Mouse (Mus musculus): ENCODE measurements around the gene Map3k12. TPM values are rescaled to one million over a fixed set of nuclear protein-coding genes. Genes with fewer than 3 reads are reported as not detected.

Map3k12 gene
- 2.4 and 3.8 TPM in 2 replicates for total RNA-seq (2017)

DNA sequence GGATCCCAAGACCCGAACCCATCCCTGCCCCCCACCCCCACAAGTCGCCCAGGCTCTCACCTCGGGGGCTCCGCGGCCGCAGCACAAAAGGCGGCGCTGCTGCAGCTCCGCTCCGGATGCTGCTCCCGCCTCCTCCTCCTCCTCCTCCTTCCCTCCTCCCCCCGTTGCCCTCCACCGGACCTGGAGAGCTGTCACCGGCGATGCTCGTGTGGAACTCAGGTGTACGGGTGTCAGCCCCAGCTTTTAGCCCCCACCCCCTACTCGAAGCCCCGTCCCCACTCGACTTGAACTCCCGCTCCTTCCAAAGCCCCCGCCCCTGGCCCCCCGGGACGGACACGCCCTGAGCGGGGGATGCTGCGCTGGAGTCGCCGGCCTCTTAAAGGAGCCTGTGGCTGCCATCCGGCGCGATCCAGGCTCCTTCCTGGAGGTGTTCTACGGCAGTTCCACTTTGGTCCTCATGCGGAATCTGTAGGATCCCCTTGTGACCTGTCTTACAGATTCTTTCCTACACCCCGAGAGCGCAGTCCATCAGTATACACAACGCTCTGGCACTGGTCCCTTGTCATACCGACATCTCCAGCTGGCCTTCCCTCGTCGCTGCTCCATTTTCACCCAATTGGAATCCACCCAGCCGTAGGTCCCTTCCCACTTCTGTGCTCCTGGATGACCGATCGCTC is at the start of gene Map3k12:
Gene Map3k12, minus strand, starts transcription at position 337 of the 677 bp plus-strand sequence.
- no peak for ATAC-seq (replicated peaks in 1 of 2; ENCODE audit: insufficient read depth in 1 of 2, low FRiP score in 2 of 2, low TSS enrichment in 1 of 2, low read depth in 1 of 2, poor library complexity in 2 of 2, severe bottlenecking in 2 of 2)

- no peak for ATAC-seq (replicated peaks in 1 of 2; ENCODE audit: insufficient read depth in 1 of 2, low FRiP score in 2 of 2, low TSS enrichment in 1 of 2, low read depth in 1 of 2, poor library complexity in 2 of 2, severe bottlenecking in 2 of 2)
Observed at GRCm38 (mm10) chr15:102563681-102564080, 46.8 kb upstream of the Map3k12 start.

GRCm38 (mm10) chr15:102563061-102563460 is 46.2 kb upstream of the Map3k12 start:
- no peak for ATAC-seq (replicated peaks in 1 of 2; ENCODE audit: insufficient read depth in 1 of 2, low FRiP score in 2 of 2, low TSS enrichment in 1 of 2, low read depth in 1 of 2, poor library complexity in 2 of 2, severe bottlenecking in 2 of 2)

- no peak for ATAC-seq (replicated peaks in 1 of 2; ENCODE audit: insufficient read depth in 1 of 2, low FRiP score in 2 of 2, low TSS enrichment in 1 of 2, low read depth in 1 of 2, poor library complexity in 2 of 2, severe bottlenecking in 2 of 2)
Observed at GRCm38 (mm10) chr15:102562491-102562890, 45.6 kb upstream of the Map3k12 start.

DNA sequence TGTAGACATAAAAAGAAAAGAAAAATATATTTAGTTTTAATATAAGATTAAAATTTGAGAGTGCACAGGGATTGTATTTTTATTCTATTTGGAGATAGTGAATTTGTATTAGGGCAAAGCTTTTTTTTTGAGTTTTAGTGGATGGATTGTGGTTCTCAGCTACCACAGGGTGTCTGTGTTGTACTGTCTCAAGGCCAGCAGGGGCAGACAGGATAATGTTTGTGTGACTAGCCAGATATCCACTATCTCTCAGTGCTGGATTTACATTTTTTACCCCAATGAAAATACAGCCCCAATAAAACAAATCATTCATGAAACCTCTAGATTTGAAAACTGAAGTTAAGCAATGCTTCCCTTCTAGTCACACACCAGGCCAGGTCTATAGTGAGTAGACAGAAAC is 40.7 kb upstream of the Map3k12 start:
- no peak for ATAC-seq (replicated peaks in 1 of 2; ENCODE audit: insufficient read depth in 1 of 2, low FRiP score in 2 of 2, low TSS enrichment in 1 of 2, low read depth in 1 of 2, poor library complexity in 2 of 2, severe bottlenecking in 2 of 2)

DNA sequence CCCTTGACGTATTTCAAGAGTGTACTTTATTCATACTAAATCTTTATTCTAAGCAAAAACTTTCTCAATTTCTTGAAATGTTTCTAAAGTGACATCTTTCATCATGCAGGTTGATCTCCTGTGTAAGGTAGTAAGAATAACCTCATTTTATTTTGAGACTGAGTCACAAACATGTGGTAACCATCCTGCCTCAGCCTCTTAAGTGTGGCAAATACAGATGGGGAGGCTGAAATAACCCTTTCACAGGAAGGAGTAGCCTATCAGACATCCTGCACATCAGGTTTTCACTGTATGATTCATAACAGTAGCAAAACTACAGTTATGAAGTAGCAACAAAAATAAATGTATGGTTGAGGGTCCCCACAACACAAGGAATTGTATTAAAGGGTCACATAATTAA is 38.7 kb upstream of the Map3k12 start:
- ATAC-seq (replicated peaks in 1 of 2; ENCODE audit: insufficient read depth in 1 of 2, low FRiP score in 2 of 2, low TSS enrichment in 1 of 2, low read depth in 1 of 2, poor library complexity in 2 of 2, severe bottlenecking in 2 of 2), result no peak

GRCm38 (mm10) chr15:102552599-102552998 is 35.7 kb upstream of the Map3k12 start:
- no peak for ATAC-seq (replicated peaks in 1 of 2; ENCODE audit: insufficient read depth in 1 of 2, low FRiP score in 2 of 2, low TSS enrichment in 1 of 2, low read depth in 1 of 2, poor library complexity in 2 of 2, severe bottlenecking in 2 of 2)

- no peak for ATAC-seq (replicated peaks in 1 of 2; ENCODE audit: insufficient read depth in 1 of 2, low FRiP score in 2 of 2, low TSS enrichment in 1 of 2, low read depth in 1 of 2, poor library complexity in 2 of 2, severe bottlenecking in 2 of 2)
Observed at GRCm38 (mm10) chr15:102547478-102547877, 30.6 kb upstream of the Map3k12 start.

- no peak for ATAC-seq (replicated peaks in 1 of 2; ENCODE audit: insufficient read depth in 1 of 2, low FRiP score in 2 of 2, low TSS enrichment in 1 of 2, low read depth in 1 of 2, poor library complexity in 2 of 2, severe bottlenecking in 2 of 2)
Observed at GRCm38 (mm10) chr15:102546677-102547427, 30.0 kb upstream of the Map3k12 start.

DNA sequence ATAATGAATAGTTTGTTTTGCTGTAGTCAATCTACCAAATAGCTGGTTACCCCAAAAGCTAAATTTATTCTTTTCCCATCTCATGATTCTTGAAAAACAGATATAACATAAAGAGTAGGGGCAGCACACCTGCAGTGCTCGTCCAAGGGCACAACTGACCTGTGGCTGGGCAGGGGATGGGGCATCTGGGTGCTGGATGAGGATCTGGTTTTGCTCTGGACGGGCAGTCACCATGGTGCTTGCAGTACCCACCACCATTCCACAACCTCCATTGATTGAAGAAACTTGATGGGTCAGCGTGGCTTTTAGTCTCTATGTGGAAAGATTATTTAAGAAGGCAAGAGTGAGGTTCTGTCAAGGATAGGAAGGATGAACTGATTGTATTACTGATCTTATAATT is 29.4 kb upstream of the Map3k12 start:
- no peak for ATAC-seq (replicated peaks in 1 of 2; ENCODE audit: insufficient read depth in 1 of 2, low FRiP score in 2 of 2, low TSS enrichment in 1 of 2, low read depth in 1 of 2, poor library complexity in 2 of 2, severe bottlenecking in 2 of 2)

DNA sequence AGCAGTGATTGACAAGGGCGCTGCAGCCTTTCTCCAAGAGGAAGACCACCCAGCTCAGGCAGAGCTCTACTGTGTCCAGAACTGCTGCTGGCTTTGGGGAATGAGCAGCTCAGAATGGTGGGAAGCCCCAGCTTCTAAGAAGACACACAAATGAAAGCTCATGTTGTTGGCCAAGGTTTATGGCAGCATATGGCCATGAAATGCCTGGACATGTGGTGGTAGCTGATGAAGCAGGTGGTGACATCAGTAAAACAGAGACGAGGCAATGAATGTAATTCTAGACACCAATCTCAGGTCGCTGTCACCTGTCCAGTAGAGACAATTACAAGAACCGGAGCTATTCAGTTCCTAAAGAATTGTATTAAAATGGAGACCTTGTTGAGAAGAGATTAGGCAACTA is 27.9 kb upstream of the Map3k12 start:
- ATAC-seq (replicated peaks in 1 of 2; ENCODE audit: insufficient read depth in 1 of 2, low FRiP score in 2 of 2, low TSS enrichment in 1 of 2, low read depth in 1 of 2, poor library complexity in 2 of 2, severe bottlenecking in 2 of 2), result no peak

DNA sequence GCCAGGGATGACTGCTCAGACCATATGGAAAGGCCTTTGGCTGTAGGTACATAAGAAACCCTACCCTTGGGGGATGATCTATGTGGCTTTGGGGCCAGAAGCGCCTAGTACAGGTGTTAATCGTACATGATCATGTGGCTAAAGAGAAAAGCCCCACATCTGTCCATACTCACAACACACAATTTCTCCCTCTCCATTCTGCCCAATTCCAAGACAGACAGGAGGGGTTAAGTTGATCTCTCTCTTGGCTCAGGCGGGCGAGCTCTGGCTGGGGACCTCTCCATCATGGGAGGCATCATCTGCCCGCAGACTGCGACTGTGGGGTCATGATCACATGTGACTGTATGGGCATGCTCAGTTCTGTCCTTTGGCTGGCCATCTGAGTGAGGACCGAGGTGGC is 17.1 kb upstream of the Map3k12 start:
- no peak for ATAC-seq (replicated peaks in 1 of 2; ENCODE audit: insufficient read depth in 1 of 2, low FRiP score in 2 of 2, low TSS enrichment in 1 of 2, low read depth in 1 of 2, poor library complexity in 2 of 2, severe bottlenecking in 2 of 2)

GRCm38 (mm10) chr15:102532106-102532900 is 15.4 kb upstream of the Map3k12 start:
- ATAC-seq (replicated peaks in 1 of 2; ENCODE audit: insufficient read depth in 1 of 2, low FRiP score in 2 of 2, low TSS enrichment in 1 of 2, low read depth in 1 of 2, poor library complexity in 2 of 2, severe bottlenecking in 2 of 2), result no peak

- ATAC-seq (replicated peaks in 1 of 2; ENCODE audit: insufficient read depth in 1 of 2, low FRiP score in 2 of 2, low TSS enrichment in 1 of 2, low read depth in 1 of 2, poor library complexity in 2 of 2, severe bottlenecking in 2 of 2), result no peak
Observed at GRCm38 (mm10) chr15:102531586-102531985, 14.7 kb upstream of the Map3k12 start.

GRCm38 (mm10) chr15:102530566-102530965 is 13.7 kb upstream of the Map3k12 start:
- 0 out of 4 replicates have a peak, but pooled peaks of 1 of the 2 experiments have one; percentile 27 for ATAC-seq (replicated peaks in 1 of 2; ENCODE audit: insufficient read depth in 1 of 2, low FRiP score in 2 of 2, low TSS enrichment in 1 of 2, low read depth in 1 of 2, poor library complexity in 2 of 2, severe bottlenecking in 2 of 2)

DNA sequence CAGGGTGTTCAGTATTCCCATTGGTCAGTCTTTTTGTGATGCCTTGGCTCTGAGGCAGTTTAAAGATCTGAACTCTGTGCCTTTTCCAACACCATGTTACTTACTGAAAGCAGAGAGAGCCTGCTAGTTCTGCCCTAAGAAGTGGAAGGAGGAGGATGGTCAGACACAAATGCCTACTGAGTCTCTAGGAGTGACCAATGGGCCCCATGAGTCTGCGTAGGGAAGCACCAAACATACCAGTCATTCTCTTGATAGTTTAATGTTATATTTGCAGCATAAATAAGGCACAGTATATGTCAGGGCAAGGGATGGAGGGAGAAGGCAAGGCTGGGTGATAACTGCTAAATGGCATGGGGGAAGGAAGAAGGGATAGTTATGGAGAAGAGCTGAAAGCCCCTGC is 11.5 kb upstream of the Map3k12 start:
- ATAC-seq (replicated peaks in 1 of 2; ENCODE audit: insufficient read depth in 1 of 2, low FRiP score in 2 of 2, low TSS enrichment in 1 of 2, low read depth in 1 of 2, poor library complexity in 2 of 2, severe bottlenecking in 2 of 2), result no peak

- ATAC-seq (replicated peaks in 1 of 2; ENCODE audit: insufficient read depth in 1 of 2, low FRiP score in 2 of 2, low TSS enrichment in 1 of 2, low read depth in 1 of 2, poor library complexity in 2 of 2, severe bottlenecking in 2 of 2), result no peak
Observed at GRCm38 (mm10) chr15:102527936-102528335, 11.1 kb upstream of the Map3k12 start.

All from hematopoietic stem cell, adult 5-6 weeks (primary cell).